Mouse (Mus musculus): Measurements from ENCODE around the gene Commd1.
A peak's percentile ranks its signal among the peaks of the same experiment; 100 is the strongest.

Gene Commd1

DNA sequence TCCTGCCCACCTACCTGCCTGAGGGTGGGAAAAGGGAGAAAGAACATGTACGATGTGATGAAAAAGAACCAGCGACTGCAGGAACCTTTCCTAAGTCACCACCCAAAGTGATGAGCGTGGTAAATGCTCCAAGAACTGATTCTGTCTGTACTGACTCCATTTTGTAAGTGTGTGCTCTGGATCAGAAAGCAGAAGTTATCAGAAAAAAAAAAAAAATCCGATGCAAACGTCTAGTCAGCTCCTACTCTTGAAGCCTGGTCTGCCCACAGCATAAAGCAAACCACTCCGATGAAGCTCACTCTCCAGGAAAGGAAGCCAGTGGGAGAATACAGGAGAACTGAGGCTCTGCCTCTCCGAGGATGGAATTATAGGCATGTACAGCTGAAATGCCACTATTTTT lies 29.5 kb downstream of the Commd1 start:
- no peak for DNase-seq (ENCODE audit: low spot score in 2 of 2)

DNA sequence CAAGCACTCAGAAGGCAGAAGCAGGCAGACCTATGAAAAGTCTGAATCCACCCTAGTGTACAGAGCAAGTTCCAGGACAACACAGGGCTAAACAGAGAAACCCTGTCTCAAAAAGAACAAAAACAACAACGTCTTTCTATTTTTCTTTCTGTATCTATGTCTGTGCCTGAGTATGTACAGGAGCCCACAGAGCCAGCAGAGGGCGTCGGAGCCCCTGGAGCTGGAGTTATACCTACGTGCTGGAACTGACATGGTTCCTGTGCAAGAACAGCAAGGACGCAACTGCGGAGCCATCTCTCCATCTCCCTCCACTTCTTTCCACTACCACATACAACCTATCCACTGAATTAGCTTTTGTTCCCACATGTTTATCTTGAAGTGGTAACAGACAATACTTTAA lies 32.1 kb downstream of the Commd1 start:
- no peak for DNase-seq (ENCODE audit: low spot score in 2 of 2)

DNA sequence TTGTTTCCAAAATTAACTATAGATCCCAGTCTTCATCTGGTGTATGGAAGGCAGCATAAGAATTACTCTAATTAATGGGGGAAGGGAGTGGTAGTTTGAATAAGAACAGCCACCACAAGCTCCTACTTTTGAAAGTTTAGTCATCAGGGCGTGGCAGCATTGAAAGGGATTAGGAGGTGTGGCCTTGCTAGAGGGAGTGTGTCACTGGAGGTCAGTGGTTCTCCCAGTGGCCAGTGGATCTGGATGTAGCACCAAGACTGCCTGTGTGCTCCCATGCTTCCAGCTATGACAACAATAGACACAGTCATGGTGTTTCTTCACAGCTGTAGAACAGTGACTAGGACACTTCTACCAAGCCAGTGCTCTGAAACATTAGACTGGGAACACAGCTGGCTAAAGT lies 33.1 kb downstream of the Commd1 start:
- DNase-seq (ENCODE audit: low spot score in 2 of 2) = no peak

DNA sequence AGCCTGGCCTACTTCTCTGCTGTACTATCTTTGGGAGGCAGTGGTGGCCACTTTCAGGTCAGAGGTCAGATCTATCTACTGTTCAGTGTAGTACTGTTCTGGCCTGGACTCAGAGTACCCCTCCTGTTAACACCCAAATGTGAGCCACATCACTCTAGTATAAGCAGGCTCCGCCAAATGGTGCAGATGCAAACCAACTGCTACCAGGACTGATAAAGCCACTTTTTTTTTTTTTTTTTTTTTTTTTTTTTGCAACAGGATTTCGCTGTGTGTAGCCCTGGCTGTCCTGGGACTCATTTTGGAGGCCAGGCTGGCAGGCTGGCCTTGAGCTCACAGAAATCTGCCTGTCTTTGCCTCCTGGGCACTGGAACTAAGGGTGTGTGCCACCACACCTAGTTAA lies 43.2 kb downstream of the Commd1 start:
- DNase-seq (ENCODE audit: low spot score in 2 of 2) = no peak

DNA sequence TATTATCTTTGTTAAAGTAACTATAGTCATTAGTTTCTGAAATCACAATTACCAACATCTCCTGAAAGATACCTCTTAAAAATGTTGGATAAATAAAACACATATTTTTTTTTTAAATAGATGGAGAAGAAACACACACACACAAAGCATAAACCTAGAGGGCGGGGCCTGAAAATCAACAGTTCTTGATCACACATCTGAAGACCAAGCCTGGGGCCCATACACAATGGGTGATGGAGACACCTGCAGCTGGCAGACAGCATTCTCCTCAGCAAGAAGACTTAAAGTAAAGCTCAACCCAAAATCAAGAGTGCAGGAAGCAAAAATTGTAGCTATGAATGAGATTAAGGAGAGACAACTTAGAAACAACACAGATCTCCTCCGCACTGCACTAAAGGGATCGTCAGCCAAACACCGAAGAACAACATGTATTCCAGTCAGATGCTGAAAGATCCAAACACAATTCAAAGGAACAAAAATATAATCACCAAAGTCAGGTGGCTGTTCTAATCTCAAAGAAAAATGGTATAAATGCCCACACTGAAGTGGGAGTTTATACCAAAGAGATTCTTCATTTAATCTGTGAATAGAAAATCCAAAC lies 44.4 kb downstream of the Commd1 start:
- no peak for DNase-seq (ENCODE audit: low spot score in 2 of 2)

DNA sequence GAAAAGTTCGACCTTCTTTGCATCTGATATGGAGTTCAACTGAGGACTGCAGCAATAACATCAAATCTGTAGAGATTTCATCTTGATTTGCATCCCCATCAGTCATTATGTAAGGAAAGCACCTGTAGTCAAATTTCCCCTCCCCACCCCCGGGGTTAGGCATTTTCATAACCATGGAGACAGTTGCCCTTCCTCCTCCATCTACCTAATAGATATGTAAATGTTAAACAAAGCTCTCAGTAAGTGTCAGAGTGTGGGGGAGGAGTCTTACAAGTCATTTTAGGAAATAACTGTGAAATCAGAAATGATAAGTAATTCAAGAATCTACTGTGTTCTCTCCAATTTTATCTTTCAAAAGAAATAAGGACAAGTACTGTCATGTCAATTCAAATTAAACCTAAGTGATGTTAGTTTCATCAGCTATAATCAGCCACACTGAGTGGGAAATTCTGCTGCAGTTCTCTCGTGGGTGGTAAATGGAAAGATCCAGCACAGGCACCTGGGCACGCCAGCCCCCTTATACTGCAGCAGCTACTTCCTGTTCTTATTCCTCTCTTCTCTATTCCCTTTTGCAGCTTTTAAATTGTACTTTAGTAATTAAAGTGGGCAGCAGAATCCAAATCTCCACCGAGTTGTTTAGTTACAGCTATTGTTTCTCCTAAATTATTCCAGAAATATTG lies 45.6 kb downstream of the Commd1 start:
- DNase-seq (ENCODE audit: low spot score in 2 of 2) = peak; percentile 44

DNA sequence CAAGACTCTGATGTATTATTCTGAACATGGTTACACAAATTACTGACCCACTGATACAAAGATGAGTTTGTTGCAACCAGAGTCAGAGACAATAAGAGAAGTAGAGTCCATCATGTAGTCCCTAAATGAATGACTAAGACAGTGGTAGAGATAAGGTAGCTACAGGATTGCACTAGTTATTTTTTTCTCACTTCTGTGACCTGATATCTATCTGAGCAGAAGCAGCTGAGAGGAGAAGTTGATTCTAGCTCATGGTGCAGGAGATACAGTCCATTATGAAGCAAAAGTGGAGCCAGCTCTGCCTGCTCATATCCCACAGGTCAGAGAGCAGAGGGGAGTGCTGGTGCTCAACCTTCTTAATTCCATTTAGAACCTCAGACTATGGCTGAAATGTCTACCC lies 50.0 kb downstream of the Commd1 start:
- DNase-seq (ENCODE audit: low spot score in 2 of 2) = no peak

DNA sequence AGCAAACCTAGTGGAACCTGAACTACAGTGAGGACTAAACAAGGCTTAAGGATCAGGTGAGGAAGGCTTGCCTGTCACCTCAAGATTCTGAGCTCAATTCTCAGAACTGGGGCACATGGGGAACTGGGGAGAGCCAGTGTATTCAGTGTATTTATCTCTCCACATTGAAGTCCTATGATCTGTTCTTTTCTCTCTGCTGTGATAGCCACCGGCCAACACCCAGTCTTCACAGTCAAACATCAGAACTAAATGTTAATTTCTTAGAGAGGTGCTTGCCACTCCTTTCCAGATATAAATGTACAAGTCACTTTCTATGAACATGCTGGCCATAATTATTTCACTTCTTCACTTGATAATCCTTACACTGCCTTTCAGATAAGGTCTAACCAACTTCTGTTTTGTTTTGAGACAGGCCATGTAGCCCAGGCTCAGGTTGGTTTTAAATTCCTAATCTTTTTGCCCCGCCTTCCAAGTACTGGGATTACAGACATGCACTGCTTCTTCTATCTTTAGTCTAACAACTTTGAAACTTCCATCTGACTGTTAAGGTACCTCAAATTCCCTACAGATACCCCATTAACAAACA lies 50.8 kb downstream of the Commd1 start:
- DNase-seq (ENCODE audit: low spot score in 2 of 2) = no peak

DNA sequence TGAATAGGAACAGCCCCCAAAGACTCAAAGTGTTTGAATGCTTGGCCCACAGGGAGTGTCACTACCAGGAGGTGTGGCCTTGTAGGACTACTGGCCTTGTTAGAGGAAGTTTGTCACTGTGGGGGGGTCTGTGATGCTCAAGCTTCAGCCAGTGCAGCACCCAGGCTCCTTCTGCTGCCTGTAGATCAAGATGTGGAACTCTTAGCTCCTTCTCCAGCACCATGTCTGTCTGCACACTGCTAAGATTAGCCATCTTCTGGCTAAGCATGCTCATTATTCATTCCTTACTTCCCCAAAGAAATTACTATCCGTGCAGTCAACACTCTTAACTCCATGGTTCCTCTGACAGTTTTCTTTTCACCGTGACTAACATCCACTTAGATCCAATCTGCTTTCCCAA lies 52.1 kb downstream of the Commd1 start:
- DNase-seq (ENCODE audit: low spot score in 2 of 2) = no peak

DNA sequence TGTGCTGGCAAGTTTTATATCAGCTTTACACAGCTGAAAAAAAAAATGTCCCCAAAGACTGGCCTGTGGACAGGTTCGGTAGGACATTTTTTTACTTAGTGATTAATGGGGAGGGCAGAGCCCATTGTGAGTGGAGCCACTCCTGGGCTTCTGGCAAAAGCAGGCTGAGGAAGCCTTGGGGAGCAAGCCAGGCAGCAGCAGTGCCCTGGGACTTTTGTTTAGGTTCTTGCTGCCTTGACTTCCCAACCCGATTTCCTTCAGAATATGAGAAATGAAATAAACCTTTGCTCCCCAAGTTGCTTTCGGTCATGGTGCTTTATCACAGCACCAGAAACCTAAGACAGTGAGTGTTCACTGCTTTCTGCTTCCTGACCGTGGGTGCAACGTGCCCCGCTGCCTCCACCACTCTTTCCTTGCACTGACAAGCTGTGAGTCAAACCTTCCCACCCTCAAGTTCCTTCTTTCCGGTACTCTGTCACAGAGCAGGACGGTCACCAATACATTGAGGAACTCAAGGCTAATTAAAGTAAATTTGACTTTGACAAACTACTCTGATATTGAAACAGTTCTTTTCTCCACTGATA lies 53.5 kb downstream of the Commd1 start:
- DNase-seq (ENCODE audit: low spot score in 2 of 2) = no peak

DNA sequence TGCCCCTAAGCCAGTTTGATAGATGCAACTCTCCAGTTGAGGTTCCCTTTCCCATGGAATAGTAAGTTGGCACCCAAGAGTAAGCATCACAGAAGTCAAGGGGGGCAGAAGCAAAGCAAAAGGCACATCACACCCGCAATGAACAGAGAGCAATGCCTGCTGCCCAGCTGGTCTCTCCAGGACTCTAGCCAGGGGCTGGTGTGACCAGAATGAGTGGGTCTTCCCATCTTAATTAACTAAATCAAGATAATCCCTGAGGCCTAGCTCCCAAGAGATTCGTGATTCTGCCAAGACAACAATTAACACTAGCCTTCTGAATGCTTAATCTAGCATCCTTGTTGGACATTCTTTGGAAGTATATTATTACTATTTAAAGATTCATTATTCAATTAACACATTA lies 58.6 kb downstream of the Commd1 start:
- DNase-seq (ENCODE audit: low spot score in 2 of 2) = no peak

DNA sequence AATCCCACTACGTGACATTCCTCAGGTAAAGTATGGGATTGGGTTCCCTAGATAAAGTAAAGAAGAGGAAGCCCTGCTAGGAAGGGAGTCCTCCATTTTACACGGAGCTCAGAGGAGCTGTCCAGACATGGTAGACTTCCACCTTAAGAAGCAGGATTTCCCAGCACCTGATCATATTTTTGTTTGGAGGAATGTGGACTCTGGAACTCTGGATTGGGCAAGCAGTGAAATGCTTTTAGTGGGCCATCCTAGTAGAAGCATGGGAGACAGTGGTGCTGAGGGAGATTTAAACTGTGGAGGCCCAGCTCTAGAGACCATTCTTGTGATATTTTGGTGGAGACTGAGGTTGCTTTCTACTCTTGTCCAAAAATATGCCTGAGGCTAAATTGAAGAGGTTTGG lies 59.6 kb downstream of the Commd1 start:
- no peak for DNase-seq (ENCODE audit: low spot score in 2 of 2)

DNA sequence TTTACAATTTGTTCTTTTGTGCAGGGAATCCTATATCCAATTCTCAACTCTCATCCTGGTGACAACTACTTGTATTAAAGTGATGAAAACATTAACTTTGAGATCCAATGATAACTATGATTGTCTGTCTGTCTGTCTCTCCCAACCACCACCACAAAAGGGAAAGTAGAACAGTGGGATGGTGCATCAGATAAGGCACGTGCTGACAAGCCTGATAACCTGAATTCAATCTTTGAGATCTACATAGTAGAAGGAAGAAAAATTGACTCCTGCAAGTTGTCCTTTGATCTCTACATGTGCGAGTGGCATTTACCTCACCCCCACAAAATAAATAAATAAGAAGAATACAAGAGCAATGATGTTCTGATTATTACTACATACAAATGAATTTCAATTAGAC lies 62.8 kb downstream of the Commd1 start:
- no peak for DNase-seq (ENCODE audit: low spot score in 2 of 2)

DNA sequence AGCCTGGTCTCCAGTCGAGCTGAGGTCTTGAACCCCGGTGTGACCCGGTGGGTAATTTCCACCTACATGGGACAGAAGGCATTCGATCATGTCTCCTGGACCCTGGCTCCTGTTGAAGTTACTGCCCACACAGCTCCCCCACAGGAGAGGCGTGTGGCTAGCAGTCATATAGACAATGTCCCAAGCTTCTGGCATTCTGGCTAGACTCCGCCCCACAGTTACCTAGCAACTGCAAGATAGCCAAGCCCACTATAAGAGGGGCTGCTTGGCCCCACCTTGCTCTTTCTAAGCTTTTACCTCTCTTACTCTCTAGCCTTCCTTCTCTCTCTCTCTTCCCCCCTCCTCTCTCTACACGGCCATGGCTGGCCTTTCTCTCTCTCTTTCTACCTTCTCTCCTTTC lies 64.4 kb downstream of the Commd1 start:
- DNase-seq (ENCODE audit: low spot score in 2 of 2) = no peak

DNA sequence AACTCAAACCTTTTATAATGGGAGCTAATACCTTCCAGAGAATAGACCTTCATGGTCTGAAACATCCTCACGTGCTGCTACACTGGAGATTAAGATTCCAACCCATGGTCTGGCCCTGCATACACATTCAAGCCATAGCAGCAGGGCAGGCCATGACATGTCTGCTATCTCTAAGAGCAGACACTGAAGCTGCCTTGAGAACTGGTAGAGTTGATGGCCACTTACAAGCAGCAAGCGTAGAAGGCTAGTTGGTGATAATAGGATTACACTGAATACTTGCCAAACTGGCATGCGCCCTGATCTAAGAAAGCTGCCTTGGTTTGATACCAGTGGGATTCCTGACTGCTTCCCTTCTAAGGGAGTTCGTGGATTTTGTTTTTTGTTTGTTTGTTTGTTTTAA lies 68.4 kb downstream of the Commd1 start:
- DNase-seq (ENCODE audit: low spot score in 2 of 2) = no peak

DNA sequence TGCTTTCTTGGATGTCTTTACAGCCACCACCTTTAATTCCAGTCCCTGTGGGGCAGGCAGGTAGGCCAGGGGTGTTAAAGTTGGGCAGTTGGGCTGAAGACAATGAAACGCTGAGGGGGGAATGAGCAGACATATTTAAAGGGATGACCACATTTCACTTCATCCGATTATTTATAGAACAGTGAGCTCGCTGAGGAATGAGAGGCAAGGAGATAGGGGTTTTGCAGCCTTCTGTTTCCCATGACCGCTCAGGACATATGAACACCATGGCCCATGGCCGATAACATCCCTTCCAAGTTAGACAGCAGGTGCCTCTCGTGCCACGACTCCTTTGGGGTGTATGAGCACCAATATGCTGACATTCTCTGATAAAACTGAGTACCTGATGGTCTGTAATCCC lies 70.4 kb downstream of the Commd1 start:
- DNase-seq (ENCODE audit: low spot score in 2 of 2) = no peak

DNA sequence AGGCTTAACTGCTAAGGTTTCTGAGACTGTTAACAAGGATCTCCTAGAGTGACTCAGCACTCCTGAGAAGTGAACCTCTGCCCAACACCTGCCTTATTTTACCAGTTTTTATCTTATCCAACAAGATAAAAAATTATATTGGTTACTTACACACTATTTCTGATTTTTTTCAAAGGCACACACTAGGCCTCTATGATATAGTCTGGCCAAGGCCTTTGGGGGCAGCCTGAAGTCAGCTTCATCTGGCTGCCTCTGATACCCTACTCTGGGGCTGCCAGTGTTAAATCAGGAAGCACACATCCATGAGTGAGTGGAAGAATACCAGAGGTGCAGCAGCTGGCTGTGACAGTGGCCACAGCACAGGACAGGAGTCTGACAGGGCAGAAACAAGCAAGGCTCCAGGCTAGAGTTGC lies 75.7 kb downstream of the Commd1 start:
- DNase-seq (ENCODE audit: low spot score in 2 of 2) = no peak

DNA sequence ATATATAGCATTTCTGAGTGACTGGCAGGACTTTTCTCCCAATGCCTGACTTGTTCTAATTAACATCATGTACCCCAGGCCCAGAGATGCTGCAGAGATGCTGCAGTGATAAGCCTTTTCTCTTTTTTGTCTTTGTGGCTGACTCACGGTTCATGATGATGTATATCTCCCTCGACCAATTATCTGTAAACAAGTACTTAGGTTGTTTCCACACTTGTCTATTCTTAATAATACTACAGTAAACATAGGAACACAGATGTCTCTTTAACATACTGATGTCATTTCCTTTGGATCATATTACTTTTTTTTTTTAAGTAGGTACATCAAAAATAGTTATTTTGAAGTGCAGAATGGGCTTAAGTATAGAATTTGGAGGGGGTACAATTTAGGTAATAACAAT lies 79.3 kb downstream of the Commd1 start:
- no peak for DNase-seq (ENCODE audit: low spot score in 2 of 2)

DNA sequence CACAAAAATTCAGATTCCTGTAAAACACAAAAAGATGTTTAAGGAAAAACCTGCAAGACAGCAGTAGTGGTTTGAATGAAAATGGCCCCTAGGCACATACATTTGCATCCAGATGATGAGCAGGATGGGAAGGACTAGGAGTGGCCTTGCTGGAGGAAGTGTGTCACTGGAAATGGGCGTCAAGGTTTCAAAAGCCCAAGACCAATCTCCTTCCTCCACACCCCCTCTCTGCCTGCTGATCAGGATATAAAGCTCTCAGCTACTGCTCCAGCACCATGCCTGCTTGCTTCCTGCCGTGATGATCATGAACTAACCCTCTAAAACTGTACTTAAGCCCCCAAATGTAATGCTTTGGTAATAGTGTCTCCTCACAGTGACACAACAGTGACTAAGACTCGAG lies 82.1 kb downstream of the Commd1 start:
- DNase-seq (ENCODE audit: low spot score in 2 of 2) = no peak

DNA sequence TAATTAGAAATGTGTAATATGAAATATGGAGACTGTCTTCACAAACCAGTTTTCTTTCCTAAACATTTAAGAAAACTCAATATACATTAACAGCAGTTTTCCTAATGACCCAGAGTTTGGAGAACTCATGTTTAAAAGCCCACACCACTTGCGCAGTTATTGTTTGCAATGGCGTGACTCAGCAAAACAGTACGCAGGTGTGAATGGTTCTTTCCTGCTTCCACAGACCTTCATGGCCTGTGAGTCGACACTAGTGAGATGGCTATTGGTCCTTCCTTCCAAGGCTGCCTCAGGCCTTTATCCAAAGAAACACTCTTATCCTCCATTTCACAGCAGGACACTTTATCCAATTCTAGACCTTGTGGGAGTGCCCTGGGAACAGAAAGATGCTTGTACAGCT lies 84.5 kb downstream of the Commd1 start:
- DNase-seq (ENCODE audit: low spot score in 2 of 2) = no peak

DNA sequence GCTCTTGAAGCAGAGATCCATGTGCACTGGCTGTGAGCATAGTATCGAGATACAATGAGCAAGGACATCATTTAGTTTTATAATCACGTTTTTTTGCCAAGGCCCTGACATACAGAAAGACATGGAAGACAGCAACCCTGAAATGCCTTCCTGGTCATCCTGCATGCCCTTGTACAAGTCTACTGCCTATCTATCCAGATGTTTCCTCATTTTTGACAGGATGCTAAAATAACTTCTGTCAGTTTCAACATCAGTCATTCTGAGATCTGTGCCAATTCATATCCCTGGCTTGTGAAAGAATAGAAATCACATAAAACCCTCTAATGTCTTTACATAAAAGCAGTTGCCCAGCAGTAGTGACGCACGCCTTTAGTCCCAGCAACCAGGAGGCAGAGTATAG lies 85.1 kb downstream of the Commd1 start:
- no peak for DNase-seq (ENCODE audit: low spot score in 2 of 2)

DNA sequence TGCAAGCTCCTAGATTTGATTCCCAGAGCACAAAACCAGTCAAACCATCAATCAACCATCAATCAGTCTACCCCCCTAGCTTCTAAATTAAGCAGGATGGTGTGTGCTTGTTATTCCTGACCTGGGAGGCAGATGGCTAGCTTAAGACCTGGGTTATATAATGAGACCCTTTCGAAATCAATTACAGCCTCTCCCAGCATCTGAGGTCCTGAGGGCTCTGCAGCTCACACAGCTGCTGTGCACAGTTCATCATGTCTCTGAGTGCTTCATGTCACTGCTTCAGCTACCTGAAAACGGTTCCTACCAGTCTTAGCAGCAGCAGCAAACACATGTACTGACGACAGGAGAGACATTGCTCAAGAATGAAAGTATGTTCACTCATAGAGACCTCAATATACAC lies 89.1 kb downstream of the Commd1 start:
- no peak for DNase-seq (ENCODE audit: low spot score in 2 of 2)

DNA sequence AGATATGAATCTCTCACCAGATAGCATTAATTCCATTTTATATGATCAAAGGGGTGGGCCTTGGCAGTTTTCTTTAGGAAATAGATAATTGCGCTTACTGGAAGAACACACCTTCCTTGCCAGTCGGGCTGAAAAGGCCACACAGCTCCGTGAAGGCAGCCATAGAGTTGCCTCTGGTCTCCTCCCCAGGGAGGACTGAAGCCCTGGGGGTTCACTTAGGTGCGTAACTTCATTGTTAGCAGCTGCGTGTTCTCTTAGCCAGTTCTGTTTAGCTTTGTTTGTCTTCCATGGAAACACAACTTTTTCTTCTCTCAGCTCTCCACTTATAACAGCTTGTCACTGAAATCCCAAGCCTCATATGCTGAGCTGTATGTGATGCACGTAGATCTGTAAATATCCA lies 89.7 kb downstream of the Commd1 start:
- DNase-seq (ENCODE audit: low spot score in 2 of 2) = no peak

Measured in right cerebral cortex, adult 2 months (tissue).